ENCODE assay signal across 7 mouse cellular contexts in genomic region chr7:29852831-29853218, GRCm38 (mm10). TPM values are rescaled to one million over a fixed set of nuclear protein-coding genes. Genes with fewer than 3 reads are reported as not detected.
DNase-seq lines count a peak whose midpoint lies in the region; ATAC-seq lines count a peak whose summit lies in the region.

No protein-coding gene starts in this region.

- peak overlapping the region; percentile 74 for H3K4me3 ChIP-seq in lung, embryonic 16.5 days (ENCODE audit: low read length)
- peak overlapping the region; percentile 58 for H3K4me3 ChIP-seq in forebrain, embryonic 11.5 days (ENCODE audit: low read depth, low read length)
- peak overlapping the region; percentile 65 for H3K4me3 ChIP-seq in limb, embryonic 13.5 days
- H3K4me3 ChIP-seq in stomach, embryonic 15.5 days (replicated peaks), result peak overlapping the region; percentile 65

- no peak overlapping the region for H3K27ac ChIP-seq in lung, embryonic 16.5 days (ENCODE audit: low read length)
- no peak overlapping the region for H3K27ac ChIP-seq in forebrain, embryonic 11.5 days (ENCODE audit: low read depth, low read length)
- H3K27ac ChIP-seq in limb, embryonic 13.5 days, result no peak overlapping the region; the same call in 1 of the 2 replicates
- no peak overlapping the region for H3K27ac ChIP-seq in stomach, embryonic 15.5 days

- no peaks in the 10 kb centered on the region for H3K27me3 ChIP-seq in lung, embryonic 16.5 days (ENCODE audit: control insufficient read depth, insufficient read depth, low read depth, low read length)
- H3K27me3 ChIP-seq in forebrain, embryonic 11.5 days (ENCODE audit: control insufficient read depth, insufficient read depth, low read length), result no peaks in the 10 kb centered on the region
- H3K27me3 ChIP-seq in limb, embryonic 13.5 days, result no peaks in the 10 kb centered on the region
- H3K27me3 ChIP-seq in stomach, embryonic 15.5 days (replicated peaks), result no peaks in the 10 kb centered on the region

- ATAC-seq in lung, embryonic 16.5 days (ENCODE audit: low read depth), result no peak
- ATAC-seq in forebrain, embryonic 11.5 days (replicated peaks; ENCODE audit: low FRiP score), result no peak
- no peak; the same call in 1 of the 2 replicates for ATAC-seq in limb, embryonic 13.5 days (ENCODE audit: low FRiP score, low read depth)
- ATAC-seq in stomach, embryonic 15.5 days (ENCODE audit: insufficient read depth, low FRiP score, low read depth), result no peak

- 45% methylated on average over 9 of the region's 9 CpGs for WGBS in lung, embryonic 16.5 days
- 53% methylated on average over 9 of the region's 9 CpGs for WGBS in forebrain, embryonic 11.5 days
- WGBS in limb, embryonic 13.5 days, result 56% methylated on average over 9 of the region's 9 CpGs
- WGBS in stomach, embryonic 15.5 days, result 47% methylated on average over 9 of the region's 9 CpGs

- peaks cover 2% of the 10 kb centered on the region; the same call in 1 of the 2 replicates for H3K36me3 ChIP-seq in lung, embryonic 16.5 days (ENCODE audit: control insufficient read depth, insufficient read depth, low read length)
- no peaks in the 10 kb centered on the region for H3K36me3 ChIP-seq in forebrain, embryonic 11.5 days (ENCODE audit: control insufficient read depth, insufficient read depth, low read length)
- peaks cover 26% of the 10 kb centered on the region for H3K36me3 ChIP-seq in limb, embryonic 13.5 days
- no peaks in the 10 kb centered on the region for H3K36me3 ChIP-seq in stomach, embryonic 15.5 days

- no peaks in the 10 kb centered on the region; the same call in 1 of the 2 replicates for H3K4me1 ChIP-seq in lung, embryonic 16.5 days (replicated peaks; ENCODE audit: control insufficient read depth, insufficient read depth, low read length)
- peaks cover 4% of the 10 kb centered on the region; the same call in 1 of the 2 replicates for H3K4me1 ChIP-seq in forebrain, embryonic 11.5 days (replicated peaks; ENCODE audit: control insufficient read depth, insufficient read depth, low read length)
- H3K4me1 ChIP-seq in limb, embryonic 13.5 days, result peaks cover 6% of the 10 kb centered on the region
- 0 out of 2 replicates have a peak, but pooled peaks cover 3% of the 10 kb centered on the region for H3K4me1 ChIP-seq in stomach, embryonic 15.5 days

- DNase-seq in lung, postnatal 25 days (ENCODE audit: low spot score), result no peak
- DNase-seq in forebrain, embryonic 11.5 days (ENCODE audit: low spot score), result no peak
- no peak for DNase-seq in layer of hippocampus, postnatal 10 days (ENCODE audit: low spot score in 2 of 2)
- DNase-seq in frontal cortex, postnatal 25 days (ENCODE audit: low spot score in 2 of 2), result no peak

- peak overlapping the region; percentile 57 for H3K4me2 ChIP-seq in lung, embryonic 16.5 days (ENCODE audit: low read depth, low read length)
- peak overlapping the region; percentile 76 for H3K4me2 ChIP-seq in forebrain, embryonic 11.5 days (ENCODE audit: low read depth, low read length, severe bottlenecking)
- peak overlapping the region; percentile 76 for H3K4me2 ChIP-seq in limb, embryonic 13.5 days (replicated peaks)
- H3K4me2 ChIP-seq in stomach, embryonic 15.5 days, result peak overlapping the region; percentile 78

- peak overlapping the region; percentile 72; the same call in 1 of the 2 replicates for H3K9ac ChIP-seq in lung, embryonic 16.5 days (ENCODE audit: low read length)
- H3K9ac ChIP-seq in forebrain, embryonic 11.5 days (ENCODE audit: low read length), result peak overlapping the region; percentile 70
- peak overlapping the region; percentile 71 for H3K9ac ChIP-seq in limb, embryonic 13.5 days
- no peak overlapping the region for H3K9ac ChIP-seq in stomach, embryonic 15.5 days

- H3K9me3 ChIP-seq in lung, embryonic 16.5 days (ENCODE audit: control insufficient read depth, low read length), result no peaks in the 10 kb centered on the region
- H3K9me3 ChIP-seq in forebrain, embryonic 11.5 days (ENCODE audit: control insufficient read depth, low read length), result no peaks in the 10 kb centered on the region
- H3K9me3 ChIP-seq in limb, embryonic 13.5 days, result 0 out of 2 replicates have a peak, but pooled peaks cover 3% of the 10 kb centered on the region
- no peaks in the 10 kb centered on the region for H3K9me3 ChIP-seq in stomach, embryonic 15.5 days

RNA-seq across cellular contexts. Expression of gene Zfp940, which starts 0.6 kb away (rescaled TPM):
- 4.9 and 5.0 TPM in 2 replicates for polyA plus RNA-seq in lung, embryonic 16.5 days (2015; fragmentation: Nextera tagmentation; extraction: Ambion mirVana)
- 10.7 and 11.3 TPM in 2 replicates for polyA plus RNA-seq in forebrain, embryonic 11.5 days (2014; fragmentation: Nextera tagmentation; extraction: Ambion mirVana)
- 7.2 and 8.1 TPM in 2 replicates for polyA plus RNA-seq in limb, embryonic 13.5 days (2015; fragmentation: Nextera tagmentation; extraction: Ambion mirVana)
- polyA plus RNA-seq in stomach, embryonic 15.5 days (2015; fragmentation: Nextera tagmentation; extraction: Ambion mirVana), result 4.2 and 4.7 TPM in 2 replicates
- 10 to 100 TPM; 17.1 to 24.1 TPM for total RNA-seq in layer of hippocampus, postnatal 10 days (2021)

RNA-seq across cellular contexts. Expression of gene Zfp420, which starts 7.0 kb away (rescaled TPM):
- 6.7 and 8.2 TPM in 2 replicates for polyA plus RNA-seq in lung, embryonic 16.5 days (2015; fragmentation: Nextera tagmentation; extraction: Ambion mirVana)
- polyA plus RNA-seq in forebrain, embryonic 11.5 days (2014; fragmentation: Nextera tagmentation; extraction: Ambion mirVana), result 10.4 and 13.4 TPM in 2 replicates
- polyA plus RNA-seq in limb, embryonic 13.5 days (2015; fragmentation: Nextera tagmentation; extraction: Ambion mirVana), result 10.4 and 11.1 TPM in 2 replicates
- polyA plus RNA-seq in stomach, embryonic 15.5 days (2015; fragmentation: Nextera tagmentation; extraction: Ambion mirVana), result 6.8 and 6.9 TPM in 2 replicates
- total RNA-seq in layer of hippocampus, postnatal 10 days (2021), result 10 to 100 TPM; 14.0 to 14.4 TPM

RNA-seq across cellular contexts. Expression of gene Zfp790, which starts 36.9 kb away (rescaled TPM):
- polyA plus RNA-seq in lung, embryonic 16.5 days (2015; fragmentation: Nextera tagmentation; extraction: Ambion mirVana), result 15.6 and 16.0 TPM in 2 replicates
- 18.6 and 19.0 TPM in 2 replicates for polyA plus RNA-seq in forebrain, embryonic 11.5 days (2014; fragmentation: Nextera tagmentation; extraction: Ambion mirVana)
- polyA plus RNA-seq in limb, embryonic 13.5 days (2015; fragmentation: Nextera tagmentation; extraction: Ambion mirVana), result 16.1 and 17.3 TPM in 2 replicates
- polyA plus RNA-seq in stomach, embryonic 15.5 days (2015; fragmentation: Nextera tagmentation; extraction: Ambion mirVana), result 11.3 and 12.1 TPM in 2 replicates
- total RNA-seq in layer of hippocampus, postnatal 10 days (2021), result 10 to 100 TPM; 18.9 to 23.2 TPM

RNA-seq across cellular contexts. Expression of gene Zfp27, which starts 53.5 kb away (rescaled TPM):
- polyA plus RNA-seq in lung, embryonic 16.5 days (2015; fragmentation: Nextera tagmentation; extraction: Ambion mirVana), result 9.3 and 9.7 TPM in 2 replicates
- polyA plus RNA-seq in forebrain, embryonic 11.5 days (2014; fragmentation: Nextera tagmentation; extraction: Ambion mirVana), result 12.4 and 13.7 TPM in 2 replicates
- 14.5 and 14.7 TPM in 2 replicates for polyA plus RNA-seq in limb, embryonic 13.5 days (2015; fragmentation: Nextera tagmentation; extraction: Ambion mirVana)
- polyA plus RNA-seq in stomach, embryonic 15.5 days (2015; fragmentation: Nextera tagmentation; extraction: Ambion mirVana), result 7.9 and 8.3 TPM in 2 replicates
- 10 to 100 TPM; 20.0 to 21.3 TPM for total RNA-seq in layer of hippocampus, postnatal 10 days (2021)

RNA-seq across cellular contexts. Expression of gene Zfp383, which starts 55.2 kb away (rescaled TPM):
- 4.4 and 4.6 TPM in 2 replicates for polyA plus RNA-seq in lung, embryonic 16.5 days (2015; fragmentation: Nextera tagmentation; extraction: Ambion mirVana)
- polyA plus RNA-seq in forebrain, embryonic 11.5 days (2014; fragmentation: Nextera tagmentation; extraction: Ambion mirVana), result 7.5 and 7.9 TPM in 2 replicates
- 8.3 and 8.5 TPM in 2 replicates for polyA plus RNA-seq in limb, embryonic 13.5 days (2015; fragmentation: Nextera tagmentation; extraction: Ambion mirVana)
- 4.0 and 4.5 TPM in 2 replicates for polyA plus RNA-seq in stomach, embryonic 15.5 days (2015; fragmentation: Nextera tagmentation; extraction: Ambion mirVana)
- 1 to 10 TPM; 9.0 to 9.3 TPM for total RNA-seq in layer of hippocampus, postnatal 10 days (2021)
